Mouse (Mus musculus) liver, embryonic 13.5 days (tissue): ENCODE measurements around the gene Trpm1. TPM values are rescaled to one million over a fixed set of nuclear protein-coding genes. Genes with fewer than 3 reads are reported as not detected.
"Not testable (repeated sequence)": the region's sequence is repeated elsewhere in the genome, so short reads cannot be mapped to it uniquely, and the experiment has no call there.

Experiments
- ATAC-seq: fragments of 200-750 bp; cut with Nextera tagmentation; 2 replicates; pipeline ENCODE4 v1.8.0; 2017; ENCODE audit warnings: low read depth, mild to moderate bottlenecking, moderate number of reproducible peaks, moderate library complexity
- DNase-seq: peaks from one replicate; pipeline ENCODE4 v3.0.0; 2022
- H3K27ac ChIP-seq: fragments of 300-500 bp; sonication (generic); 2 replicates; pipeline ENCODE4 v1.5.1; 2015; ENCODE audit warnings: moderate library complexity, mild to moderate bottlenecking, inconsistent platforms
- H3K27me3 ChIP-seq: fragments of 300-500 bp; sonication (generic); 2 replicates; pipeline ENCODE4 v1.6.1; 2015; ENCODE audit warnings: mild to moderate bottlenecking, inconsistent platforms
- H3K36me3 ChIP-seq: fragments of 300-500 bp; sonication (generic); 2 replicates; pipeline ENCODE4 v1.6.1; 2015; ENCODE audit warnings: mild to moderate bottlenecking, inconsistent platforms
- H3K4me1 ChIP-seq: fragments of 300-500 bp; sonication (generic); replicated peaks from 2 replicates; pipeline ENCODE4 v1.6.1; 2015; ENCODE audit warnings: inconsistent platforms
- H3K4me2 ChIP-seq: fragments of 300-500 bp; sonication (generic); 2 replicates; pipeline ENCODE4 v1.6.1; 2015; ENCODE audit warnings: inconsistent platforms, mild to moderate bottlenecking, moderate library complexity
- H3K4me3 ChIP-seq: fragments of 300-500 bp; sonication (generic); replicated peaks from 2 replicates; pipeline ENCODE4 v1.5.1; 2015; ENCODE audit warnings: mild to moderate bottlenecking, inconsistent platforms
- H3K9ac ChIP-seq: fragments of 300-500 bp; sonication (generic); 2 replicates; pipeline ENCODE4 v1.6.1; 2015; ENCODE audit warnings: mild to moderate bottlenecking, inconsistent platforms
- H3K9me3 ChIP-seq: fragments of 300-500 bp; sonication (generic); replicated peaks from 2 replicates; pipeline ENCODE4 v1.6.1; 2016; ENCODE audit warnings: inconsistent platforms
- WGBS: fragments of 180-500 bp; shearing (Covaris S2); methylation state at CpG from one replicate; pipeline ENCODE4 v1.1.7; 2015; ENCODE audit not compliant: insufficient replicate concordance; 5-methylcytosine and 5-hydroxymethylcytosine counted together
- polyA plus RNA-seq: library from polyadenylated mRNA; unstranded; fragments of >200 nt; fragmentation: Nextera tagmentation; extraction: Ambion mirVana; gene quantifications from 2 replicates; pipeline ENCODE4 v1.2.1, GENCODE M21; 2015

Gene Trpm1
- not detected in 2 replicates for polyA plus RNA-seq

- Histone ChIP-seq H3K9me3 (no peaks in the 10 kb centered on the region), H3K36me3 (no peaks in the 10 kb centered on the region), H3K9ac (no peak within 1 kb of the TSS), H3K4me3 (no peak within 1 kb of the TSS), H3K27ac (no peak within 1 kb of the TSS), H3K4me2 (no peak within 1 kb of the TSS), H3K4me1 (peaks cover 4% of the 10 kb centered on the region; the same call in 1 of the 2 replicates), H3K27me3 (no peaks in the 10 kb centered on the region)
- 70% methylated on average over 2 of the region's 2 CpGs for WGBS
- no peak for DNase-seq
- no peak for ATAC-seq
Observed at GRCm38 (mm10) chr7:64153535-64153934, at the start of gene Trpm1. Gene Trpm1 (plus strand): TSS chr7:64153835.

GRCm38 (mm10) chr7:64122131-64122715 lies 31.4 kb upstream of the Trpm1 start:
- Histone ChIP-seq H3K4me2 (no peak overlapping the region), H3K9ac (no peak overlapping the region), H3K36me3 (no peaks in the 10 kb centered on the region), H3K4me3 (no peak overlapping the region), H3K27ac (no peak overlapping the region), H3K9me3 (no peaks in the 10 kb centered on the region), H3K27me3 (no peaks in the 10 kb centered on the region), H3K4me1 (no peaks in the 10 kb centered on the region)
- ATAC-seq (no peak), DNase-seq (no peak)
- WGBS = 75% methylated on average over 9 of the region's 9 CpGs

GRCm38 (mm10) chr7:64123721-64124120 lies 29.9 kb upstream of the Trpm1 start:
- DNase-seq (no peak), ATAC-seq (no peak)
- Histone ChIP-seq H3K4me3 (no peak overlapping the region), H3K4me1 (no peaks in the 10 kb centered on the region), H3K27me3 (no peaks in the 10 kb centered on the region), H3K27ac (no peak overlapping the region), H3K9ac (no peak overlapping the region), H3K9me3 (no peaks in the 10 kb centered on the region), H3K36me3 (no peaks in the 10 kb centered on the region), H3K4me2 (no peak overlapping the region)
- 61% methylated on average over 4 of the region's 4 CpGs for WGBS

- not testable (repeated sequence) for DNase-seq, H3K9me3 ChIP-seq, ATAC-seq, H3K9ac ChIP-seq, H3K27me3 ChIP-seq, H3K4me3 ChIP-seq, H3K4me1 ChIP-seq, H3K36me3 ChIP-seq, H3K4me2 ChIP-seq, H3K27ac ChIP-seq
- WGBS = 83% methylated on average over 9 of the region's 9 CpGs
Observed at GRCm38 (mm10) chr7:64125994-64126393, 27.6 kb upstream of the Trpm1 start.

- H3K36me3 ChIP-seq = no peaks in the 10 kb centered on the region
- H3K4me2 ChIP-seq = no peak overlapping the region
- no peak for ATAC-seq
- no peak overlapping the region for H3K4me3 ChIP-seq
- no peaks in the 10 kb centered on the region for H3K27me3 ChIP-seq
- no peak for DNase-seq
- no peaks in the 10 kb centered on the region for H3K9me3 ChIP-seq
- no peaks in the 10 kb centered on the region for H3K4me1 ChIP-seq
- H3K9ac ChIP-seq = no peak overlapping the region
- no peak overlapping the region for H3K27ac ChIP-seq
- WGBS = 52% methylated on average over 2 of the region's 2 CpGs
Observed at GRCm38 (mm10) chr7:64139866-64140265, 13.8 kb upstream of the Trpm1 start.

- Histone ChIP-seq H3K4me2 (no peak overlapping the region), H3K9ac (no peak overlapping the region), H3K4me3 (no peak overlapping the region), H3K4me1 (no peaks in the 10 kb centered on the region), H3K36me3 (no peaks in the 10 kb centered on the region), H3K9me3 (no peaks in the 10 kb centered on the region), H3K27ac (no peak overlapping the region), H3K27me3 (no peaks in the 10 kb centered on the region)
- DNase-seq (no peak), ATAC-seq (no peak; the same call in 1 of the 2 replicates)
- 38% methylated on average over 19 of the region's 19 CpGs for WGBS
Observed at GRCm38 (mm10) chr7:64141301-64142032, 12.2 kb upstream of the Trpm1 start.

GRCm38 (mm10) chr7:64149337-64149736 lies 4.3 kb upstream of the Trpm1 start:
- ATAC-seq (no peak), DNase-seq (no peak)
- WGBS = 33% methylated on average over 2 of the region's 2 CpGs
- H3K27ac ChIP-seq = no peak overlapping the region
- H3K9me3 ChIP-seq = no peaks in the 10 kb centered on the region
- no peak overlapping the region for H3K9ac ChIP-seq
- no peaks in the 10 kb centered on the region for H3K4me1 ChIP-seq
- no peak overlapping the region for H3K4me3 ChIP-seq
- no peaks in the 10 kb centered on the region for H3K36me3 ChIP-seq
- no peak overlapping the region for H3K4me2 ChIP-seq
- H3K27me3 ChIP-seq = no peaks in the 10 kb centered on the region

GRCm38 (mm10) chr7:64149747-64150146 lies 3.9 kb upstream of the Trpm1 start:
- H3K36me3 ChIP-seq = no peaks in the 10 kb centered on the region
- no peaks in the 10 kb centered on the region for H3K9me3 ChIP-seq
- no peaks in the 10 kb centered on the region for H3K27me3 ChIP-seq
- H3K27ac ChIP-seq = no peak overlapping the region
- no peak for ATAC-seq
- H3K4me1 ChIP-seq = no peaks in the 10 kb centered on the region
- H3K4me3 ChIP-seq = no peak overlapping the region
- H3K4me2 ChIP-seq = no peak overlapping the region
- WGBS = 39% methylated on average over 2 of the region's 2 CpGs
- no peak for DNase-seq
- no peak overlapping the region for H3K9ac ChIP-seq

- WGBS = 51% methylated on average over 6 of the region's 6 CpGs
- DNase-seq = no peak
- Histone ChIP-seq H3K4me2 (no peak overlapping the region), H3K4me3 (no peak overlapping the region), H3K4me1 (peaks cover 4% of the 10 kb centered on the region; the same call in 1 of the 2 replicates), H3K27ac (no peak overlapping the region), H3K27me3 (no peaks in the 10 kb centered on the region), H3K9ac (no peak overlapping the region), H3K9me3 (no peaks in the 10 kb centered on the region), H3K36me3 (no peaks in the 10 kb centered on the region)
- no peak for ATAC-seq
Observed at GRCm38 (mm10) chr7:64150436-64151080, 3.1 kb upstream of the Trpm1 start.

GRCm38 (mm10) chr7:64155226-64155625 lies 1.6 kb downstream of the Trpm1 start:
- no peak for ATAC-seq
- 0 out of 2 replicates have a peak overlapping the region, but pooled peaks have one; percentile 4 for H3K9ac ChIP-seq
- H3K4me3 ChIP-seq = no peak overlapping the region
- DNase-seq = no peak
- H3K4me1 ChIP-seq = peaks cover 11% of the 10 kb centered on the region; the same call in 1 of the 2 replicates
- 58% methylated on average over 4 of the region's 4 CpGs for WGBS
- no peak overlapping the region for H3K27ac ChIP-seq
- H3K27me3 ChIP-seq = no peaks in the 10 kb centered on the region
- no peaks in the 10 kb centered on the region for H3K36me3 ChIP-seq
- no peaks in the 10 kb centered on the region for H3K9me3 ChIP-seq
- peak overlapping the region; percentile 35; the same call in 1 of the 2 replicates for H3K4me2 ChIP-seq

- WGBS = 10% methylated on average over 10 of the region's 10 CpGs
- 0 out of 2 replicates have a peak overlapping the region, but pooled peaks have one; percentile 4 for H3K9ac ChIP-seq
- H3K4me1 ChIP-seq = peaks cover 11% of the 10 kb centered on the region; the same call in 1 of the 2 replicates
- no peaks in the 10 kb centered on the region for H3K27me3 ChIP-seq
- H3K9me3 ChIP-seq = no peaks in the 10 kb centered on the region
- no peak overlapping the region for H3K4me3 ChIP-seq
- peak overlapping the region; percentile 35 for H3K4me2 ChIP-seq
- DNase-seq (peak; percentile 31), ATAC-seq (peak; percentile 68)
- no peaks in the 10 kb centered on the region for H3K36me3 ChIP-seq
- no peak overlapping the region for H3K27ac ChIP-seq
Observed at GRCm38 (mm10) chr7:64155687-64156086, 2.1 kb downstream of the Trpm1 start.
